Mouse (Mus musculus) bone marrow, adult 2 months (tissue): ENCODE results near the gene Ncapd3. TPM values are rescaled to one million over a fixed set of nuclear protein-coding genes. Genes with fewer than 3 reads are reported as not detected.

Experiments used
- H3K27ac ChIP-seq: fragments of 200-500 bp; 2 replicates; pipeline ENCODE4 v1.5.1; 2012; ENCODE audit warnings: low read depth, mild to moderate bottlenecking, control low read depth, inconsistent platforms, low read length; ENCODE audit not compliant: control insufficient read depth, poor library complexity, insufficient read depth
- H3K4me1 ChIP-seq: fragments of 200-500 bp; 2 replicates; pipeline ENCODE4 v1.6.1; 2011; ENCODE audit warnings: low read length; ENCODE audit not compliant: control insufficient read depth, insufficient read depth
- H3K4me3 ChIP-seq: fragments of 200-500 bp; replicated peaks from 2 replicates; pipeline ENCODE3; 2011; ENCODE audit warnings: mild to moderate bottlenecking, low read depth, low read length, control low read depth; ENCODE audit not compliant: control insufficient read depth
- CTCF ChIP-seq: fragments of 200-500 bp; IDR thresholded peaks from 2 replicates; pipeline ENCODE4 v1.5.1; 2011; ENCODE audit warnings: low read length, control low read depth; ENCODE audit not compliant: control insufficient read depth, insufficient read depth
- POLR2A ChIP-seq: fragments of 200-500 bp; IDR thresholded peaks from 2 replicates; pipeline ENCODE4 v1.6.1; 2011; ENCODE audit warnings: low read depth, mild to moderate bottlenecking, control low read depth, low read length, borderline replicate concordance; ENCODE audit not compliant: control insufficient read depth
- WGBS: fragments of 180-500 bp; shearing (Covaris S2); methylation state at CpG from one replicate; pipeline ENCODE4 v1.1.7; 2018; 5-methylcytosine and 5-hydroxymethylcytosine counted together
- polyA plus RNA-seq: library from polyadenylated mRNA; stranded (reverse); fragments of >200 nt; gene quantifications from 2 replicates; pipeline ENCODE4 v1.2.4, GENCODE M21; 2011; ENCODE audit warnings: low replicate concordance; ENCODE audit not compliant: missing spikeins, insufficient read depth, insufficient read length

Ncapd3 gene
- polyA plus RNA-seq, 1 experiment: 25.6 TPM

DNA sequence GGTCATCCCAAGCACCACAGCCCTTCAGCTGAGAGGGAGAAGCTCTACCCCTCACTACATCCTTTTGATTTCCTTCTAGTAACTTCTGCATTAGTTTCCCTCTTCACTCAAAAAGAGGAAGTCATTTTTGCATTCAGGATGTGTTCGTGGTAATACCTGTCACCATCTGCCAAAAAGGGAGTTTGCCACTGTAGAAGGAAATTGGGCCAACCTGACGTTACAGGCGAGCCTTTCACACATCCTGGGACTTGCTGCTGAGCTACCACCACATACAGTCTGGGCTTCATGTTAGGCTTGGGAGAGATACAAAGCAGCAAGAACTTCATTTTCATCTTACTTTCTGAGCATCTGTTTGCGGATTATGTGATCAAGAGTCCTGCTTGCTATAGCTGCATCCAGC, 6.3 kb upstream of the Ncapd3 start:
- Histone ChIP-seq H3K4me3 (peak overlapping the region; percentile 24), H3K27ac (peak overlapping the region; percentile 24; the same call in 1 of the 2 replicates), H3K4me1 (peaks cover 8% of the 10 kb centered on the region)
- WGBS: 10% methylated on average over 4 of the region's 4 CpGs
- TF ChIP-seq CTCF (no peak), POLR2A (no peak)

DNA sequence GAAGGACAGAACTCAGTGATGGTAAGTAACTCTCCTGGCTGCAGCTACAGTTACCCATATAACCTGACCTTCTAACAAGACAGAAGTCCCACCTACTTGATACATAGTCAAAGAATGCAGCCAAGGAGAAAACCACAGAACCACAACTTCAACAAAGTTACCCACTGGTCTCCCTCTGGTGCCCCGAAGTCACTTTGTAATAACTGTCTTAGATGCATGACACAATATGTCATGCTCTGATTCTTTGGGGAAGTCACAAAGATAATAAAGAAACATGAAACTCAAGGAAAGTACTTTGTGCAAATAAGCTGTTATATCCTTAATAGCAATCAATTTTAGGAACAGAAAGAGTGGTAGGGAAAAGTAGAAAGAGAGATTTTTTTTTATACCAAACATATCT, 3.3 kb upstream of the Ncapd3 start:
- Histone ChIP-seq H3K4me3 (no peak overlapping the region), H3K27ac (no peak overlapping the region), H3K4me1 (peaks cover 8% of the 10 kb centered on the region)
- 4% methylated on average over 1 of the region's 1 CpGs for WGBS
- no peak for TF ChIP-seq POLR2A
- TF ChIP-seq CTCF: no peak

DNA sequence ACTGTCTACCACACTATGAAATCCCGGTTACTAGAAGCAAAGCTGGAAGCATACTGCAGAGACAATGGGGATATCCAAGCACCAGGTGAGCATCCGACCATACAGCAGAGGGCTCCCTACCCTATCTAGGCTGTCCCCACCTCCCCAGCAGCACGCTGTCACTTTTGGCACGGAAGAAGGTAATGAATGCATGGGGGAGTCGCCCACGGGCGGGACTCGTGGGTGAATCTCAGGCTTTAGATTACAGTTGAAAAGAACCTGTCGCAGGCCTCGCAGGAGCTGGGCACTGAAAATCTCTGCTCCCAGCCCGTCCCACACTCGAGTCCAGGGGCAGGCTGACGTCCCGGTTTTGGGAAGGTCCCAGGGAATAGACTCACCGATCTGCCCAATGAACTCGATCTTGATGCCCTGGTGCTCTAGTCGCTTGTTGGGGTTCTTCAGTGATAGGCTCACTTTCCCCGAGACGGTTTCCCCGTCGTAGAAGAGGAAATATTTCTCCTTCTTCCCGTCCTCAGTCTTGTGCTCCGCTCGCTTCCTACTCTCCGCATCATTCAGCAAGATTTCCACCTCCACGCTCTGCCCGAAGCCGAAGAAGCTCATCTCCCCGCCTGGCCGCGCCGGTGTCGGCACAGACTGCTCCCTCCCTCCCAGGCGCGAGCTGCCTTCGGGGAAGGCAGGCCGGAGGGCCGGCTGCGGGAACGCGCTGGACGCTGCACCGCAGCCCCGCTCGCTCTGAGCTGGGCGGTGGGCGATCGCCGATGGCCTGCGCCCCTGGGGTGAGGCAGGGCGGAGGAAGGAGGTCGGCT, 750 bp upstream of the Ncapd3 start:
- Histone ChIP-seq H3K4me3 (peak overlapping the region; percentile 95), H3K27ac (peak overlapping the region; percentile 78), H3K4me1 (peaks cover 5% of the 10 kb centered on the region)
- TF ChIP-seq POLR2A (no peak), CTCF (peak; percentile 27; the same call in 1 of the 2 replicates)
- WGBS: under 1% methylated on average over 52 of the region's 52 CpGs

- 0% methylated on average over 17 of the region's 17 CpGs for WGBS
- no peak for TF ChIP-seq CTCF
- TF ChIP-seq POLR2A: no peak
Measured at GRCm38 (mm10) chr9:27030763-27031100, 757 bp downstream of the Ncapd3 start.

DNA sequence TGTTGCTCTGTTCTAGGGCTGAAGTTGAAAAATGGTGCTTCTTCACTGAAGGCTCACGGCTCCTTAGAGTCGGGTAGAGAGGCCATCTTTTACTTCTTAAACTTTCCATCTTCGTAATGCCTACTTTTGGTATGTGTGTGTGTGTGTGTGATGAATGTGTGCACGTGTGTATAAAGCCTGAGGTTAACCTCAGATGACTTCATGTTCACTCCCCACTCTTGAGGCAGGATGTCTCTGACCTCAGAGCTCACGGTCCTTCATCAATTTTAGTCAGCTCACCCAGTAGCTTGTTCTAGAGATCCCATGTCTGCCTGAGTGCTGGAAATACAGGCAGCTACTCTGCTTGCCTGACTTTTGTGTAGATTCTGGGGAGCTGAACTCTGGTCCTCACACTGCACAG, 13.9 kb downstream of the Ncapd3 start:
- no peaks in the 10 kb centered on the region for H3K4me1 ChIP-seq
- WGBS: 69% methylated on average over 5 of the region's 5 CpGs
- TF ChIP-seq POLR2A: no peak
- no peak for TF ChIP-seq CTCF
- H3K27ac ChIP-seq: no peak overlapping the region
- no peak overlapping the region for H3K4me3 ChIP-seq

More at GRCm38 (mm10) chr9:27030763-27031100, 757 bp downstream of the Ncapd3 start:
- Histone ChIP-seq H3K4me1 (peaks cover 4% of the 10 kb centered on the region), H3K27ac (peak overlapping the region; percentile 17; the same call in 1 of the 2 replicates), H3K4me3 (peak overlapping the region; percentile 95)

- Histone ChIP-seq H3K4me3 (no peak overlapping the region), H3K27ac (no peak overlapping the region), H3K4me1 (no peaks in the 10 kb centered on the region)
- 83% methylated on average over 2 of the region's 2 CpGs for WGBS
- TF ChIP-seq POLR2A (no peak), CTCF (no peak)
Measured at GRCm38 (mm10) chr9:27049492-27049891, 19.5 kb downstream of the Ncapd3 start.

DNA sequence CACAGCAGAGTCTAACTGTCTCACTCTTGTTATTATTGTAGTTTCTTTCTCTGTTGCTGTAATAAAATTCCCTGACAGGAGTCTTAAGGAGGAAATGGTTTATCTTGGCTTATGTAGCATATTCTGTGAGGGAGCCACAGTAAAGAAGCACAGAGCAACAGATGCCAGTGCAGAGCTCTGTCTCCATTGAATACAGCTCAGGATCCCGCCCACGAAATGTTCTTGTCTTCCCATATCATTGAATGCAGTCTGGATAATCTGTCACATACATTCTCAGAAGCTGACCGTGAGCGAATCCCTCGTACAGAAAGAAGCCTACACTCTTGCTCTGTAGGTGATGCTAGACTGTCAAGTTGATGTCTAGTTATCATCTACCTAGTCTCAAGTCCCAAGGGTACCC, 28.4 kb downstream of the Ncapd3 start:
- TF ChIP-seq CTCF: no peak
- no peak for TF ChIP-seq POLR2A
- no peak overlapping the region for H3K4me3 ChIP-seq
- H3K27ac ChIP-seq: no peak overlapping the region
- H3K4me1 ChIP-seq: no peaks in the 10 kb centered on the region
- 95% methylated on average over 5 of the region's 5 CpGs for WGBS

DNA sequence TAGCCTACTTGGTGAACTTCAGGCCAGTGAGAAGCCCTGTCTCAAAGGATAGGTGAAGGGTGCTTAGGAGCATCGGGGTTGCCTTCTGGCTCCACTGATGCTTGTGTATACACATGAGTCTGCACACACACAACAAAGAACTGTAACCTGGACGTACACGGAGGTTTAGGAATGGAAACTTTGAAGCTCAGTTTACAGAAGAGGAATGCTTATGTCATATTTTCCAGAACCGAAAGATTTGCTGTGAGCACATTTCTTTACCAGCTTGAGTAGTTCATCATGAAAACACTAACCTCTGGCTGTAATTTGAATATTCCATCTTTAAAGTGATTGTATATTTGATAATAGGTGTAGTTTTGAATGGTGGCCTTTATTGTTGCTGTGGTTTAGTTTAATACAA, 40.9 kb downstream of the Ncapd3 start:
- no peaks in the 10 kb centered on the region for H3K4me1 ChIP-seq
- H3K4me3 ChIP-seq: no peak overlapping the region
- TF ChIP-seq CTCF (no peak), POLR2A (no peak)
- 92% methylated on average over 4 of the region's 4 CpGs for WGBS
- H3K27ac ChIP-seq: no peak overlapping the region
